Mouse (Mus musculus) cortical plate, adult 2 months (tissue): Measurements from ENCODE around the gene Ttll9. TPM values are rescaled to one million over a fixed set of nuclear protein-coding genes. Genes with fewer than 3 reads are reported as not detected.
A peak's percentile ranks its signal among the peaks of the same experiment; 100 is the strongest.

Experiments
- H3K27ac ChIP-seq: fragments of 200-500 bp; 2 replicates; pipeline ENCODE4 v1.5.1; 2012; ENCODE audit warnings: low read length, control low read depth, inconsistent platforms; ENCODE audit not compliant: insufficient read depth
- H3K4me1 ChIP-seq: fragments of 200-500 bp; 2 replicates; pipeline ENCODE4 v1.6.1; 2011; ENCODE audit warnings: low read length; ENCODE audit not compliant: control insufficient read depth, insufficient read depth
- H3K4me3 ChIP-seq: fragments of 200-500 bp; 2 replicates; pipeline ENCODE4 v1.5.1; 2011; ENCODE audit warnings: mild to moderate bottlenecking, low read length, control low read depth; ENCODE audit not compliant: insufficient read depth
- CTCF ChIP-seq: fragments of 200-500 bp; IDR thresholded peaks from 2 replicates; pipeline ENCODE4 v1.5.1; 2011; ENCODE audit warnings: mild to moderate bottlenecking, control low read depth, low read length; ENCODE audit not compliant: insufficient read depth; ENCODE audit errors: extremely low read depth
- POLR2A ChIP-seq: fragments of 200-500 bp; IDR thresholded peaks from 2 replicates; pipeline ENCODE4 v1.6.1; 2011; ENCODE audit warnings: mild to moderate bottlenecking, low read length, control low read depth; ENCODE audit not compliant: insufficient read depth; ENCODE audit errors: extremely low read depth
- polyA plus RNA-seq: library from polyadenylated mRNA; depleted of rRNA; stranded (reverse); fragments of >200 nt; gene quantifications from 2 replicates; pipeline ENCODE4 v1.2.3, GENCODE M21; 2012

The Ttll9 gene
- polyA plus RNA-seq, 1 experiment = 1.7 TPM

- no peak overlapping the region for H3K4me3 ChIP-seq
- H3K4me1 ChIP-seq = peaks cover 2% of the 10 kb centered on the region; the same call in 1 of the 2 replicates
- H3K27ac ChIP-seq = no peak overlapping the region
- TF ChIP-seq CTCF (no peak), POLR2A (no peak)
Measured at GRCm38 (mm10) chr2:153027501-153027900, 65.2 kb downstream of the Ttll9 start.

GRCm38 (mm10) chr2:153030422-153030821 lies 68.1 kb downstream of the Ttll9 start:
- no peak for TF ChIP-seq POLR2A
- H3K4me3 ChIP-seq = no peak overlapping the region
- H3K4me1 ChIP-seq = 0 out of 2 replicates have a peak, but pooled peaks cover 2% of the 10 kb centered on the region
- no peak overlapping the region for H3K27ac ChIP-seq

- Histone ChIP-seq H3K4me1 (0 out of 2 replicates have a peak, but pooled peaks cover 2% of the 10 kb centered on the region), H3K4me3 (peak within 1 kb of the TSS; percentile 41)
- TF ChIP-seq POLR2A (no peak), CTCF (no peak)
Measured at GRCm38 (mm10) chr2:153031126-153032082, 69.1 kb downstream of the Ttll9 start, which contains the start of gene Xkr7. Gene Xkr7, plus strand, starts transcription at chr2:153031852.

GRCm38 (mm10) chr2:153032083-153032842 lies 70.0 kb downstream of the Ttll9 start:
- TF ChIP-seq POLR2A (no peak), CTCF (no peak)
- Histone ChIP-seq H3K4me1 (0 out of 2 replicates have a peak, but pooled peaks cover 2% of the 10 kb centered on the region), H3K4me3 (peak overlapping the region; percentile 41), H3K27ac (no peak overlapping the region)

More at GRCm38 (mm10) chr2:153031126-153032082, 69.1 kb downstream of the Ttll9 start, which contains the start of gene Xkr7:
- no peak within 1 kb of the TSS for H3K27ac ChIP-seq

GRCm38 (mm10) chr2:153032973-153033372 lies 70.7 kb downstream of the Ttll9 start:
- Histone ChIP-seq H3K4me1 (0 out of 2 replicates have a peak, but pooled peaks cover 2% of the 10 kb centered on the region), H3K27ac (no peak overlapping the region), H3K4me3 (peak overlapping the region; percentile 41)
- no peak for TF ChIP-seq CTCF
- TF ChIP-seq POLR2A = no peak

- H3K4me1 ChIP-seq = 0 out of 2 replicates have a peak, but pooled peaks cover 2% of the 10 kb centered on the region
- no peak overlapping the region for H3K27ac ChIP-seq
- H3K4me3 ChIP-seq = peak overlapping the region; percentile 41
- TF ChIP-seq CTCF (no peak), POLR2A (no peak)
Measured at GRCm38 (mm10) chr2:153033545-153034230, 71.4 kb downstream of the Ttll9 start.

- H3K4me1 ChIP-seq = 0 out of 2 replicates have a peak, but pooled peaks cover 2% of the 10 kb centered on the region
- TF ChIP-seq POLR2A (no peak), CTCF (no peak)
- H3K4me3 ChIP-seq = no peak overlapping the region
- H3K27ac ChIP-seq = no peak overlapping the region
Measured at GRCm38 (mm10) chr2:153036690-153037089, 74.4 kb downstream of the Ttll9 start.

GRCm38 (mm10) chr2:153043886-153044285 lies 81.6 kb downstream of the Ttll9 start:
- Histone ChIP-seq H3K4me3 (no peak overlapping the region), H3K27ac (no peak overlapping the region), H3K4me1 (peaks cover 5% of the 10 kb centered on the region; the same call in 1 of the 2 replicates)
- no peak for TF ChIP-seq POLR2A

- H3K4me3 ChIP-seq = no peak overlapping the region
- TF ChIP-seq POLR2A = no peak
- TF ChIP-seq CTCF = no peak
- H3K4me1 ChIP-seq = peaks cover 5% of the 10 kb centered on the region; the same call in 1 of the 2 replicates
- H3K27ac ChIP-seq = peak overlapping the region; percentile 25; the same call in 1 of the 2 replicates
Measured at GRCm38 (mm10) chr2:153045884-153046299, 83.6 kb downstream of the Ttll9 start.
